Mouse (Mus musculus) inflammation-experienced regulatory T-cells, adult 6 months (primary cell): ENCODE results near the gene Pcsk7. TPM values are rescaled to one million over a fixed set of nuclear protein-coding genes. Genes with fewer than 3 reads are reported as not detected.
A peak's percentile ranks its signal among the peaks of the same experiment; 100 is the strongest.

ENCODE experiments used
- ATAC-seq: one replicate; pipeline ENCODE4 v1.8.0; 2017
- polyA plus RNA-seq, 3 experiments: library from polyadenylated mRNA; unstranded; fragments of 100-300 nt; shearing (Covaris generic); gene quantifications; one replicate each; pipeline ENCODE4 v1.2.1; 2017

Gene Pcsk7
- polyA plus RNA-seq: 10 to 100 TPM; 13.3 to 17.7 (median 17.4) TPM

- peak; percentile 78 for ATAC-seq
Observed at GRCm38 (mm10) chr9:45906355-45907077, at the start of gene Pcsk7, which contains the start of gene Rnf214. TSS of gene Pcsk7 (plus strand) at chr9:45906497. TSS of gene Rnf214 (minus strand) at chr9:45906911.

GRCm38 (mm10) chr9:45859364-45859763 is 46.9 kb upstream of the Pcsk7 start:
- no peak for ATAC-seq

- ATAC-seq: no peak
Observed at GRCm38 (mm10) chr9:45861813-45862212, 44.5 kb upstream of the Pcsk7 start.

- ATAC-seq: no peak
Observed at GRCm38 (mm10) chr9:45869181-45869580, 37.1 kb upstream of the Pcsk7 start.

GRCm38 (mm10) chr9:45870265-45870664 is 36.0 kb upstream of the Pcsk7 start:
- no peak for ATAC-seq

GRCm38 (mm10) chr9:45877928-45878327 is 28.4 kb upstream of the Pcsk7 start:
- ATAC-seq: no peak

- ATAC-seq: no peak
Observed at GRCm38 (mm10) chr9:45893681-45894080, 12.6 kb upstream of the Pcsk7 start.

GRCm38 (mm10) chr9:45905196-45905595 is 1.1 kb upstream of the Pcsk7 start:
- ATAC-seq: no peak

GRCm38 (mm10) chr9:45905811-45906237 is 473 bp upstream of the Pcsk7 start:
- no peak for ATAC-seq

GRCm38 (mm10) chr9:45907078-45907428 is 756 bp downstream of the Pcsk7 start:
- peak; percentile 23 for ATAC-seq

- no peak for ATAC-seq
Observed at GRCm38 (mm10) chr9:45910995-45911394, 4.7 kb downstream of the Pcsk7 start.

GRCm38 (mm10) chr9:45911673-45912072 is 5.4 kb downstream of the Pcsk7 start:
- peak; percentile 33 for ATAC-seq

GRCm38 (mm10) chr9:45915659-45916058 is 9.4 kb downstream of the Pcsk7 start:
- ATAC-seq: no peak

GRCm38 (mm10) chr9:45917041-45917934 is 11.0 kb downstream of the Pcsk7 start:
- no peak for ATAC-seq

GRCm38 (mm10) chr9:45919895-45920294 is 13.6 kb downstream of the Pcsk7 start:
- no peak for ATAC-seq

GRCm38 (mm10) chr9:45929285-45929684 is 23.0 kb downstream of the Pcsk7 start:
- ATAC-seq: no peak

GRCm38 (mm10) chr9:45931958-45932357 is 25.7 kb downstream of the Pcsk7 start:
- no peak for ATAC-seq

- ATAC-seq: no peak
Observed at GRCm38 (mm10) chr9:45932571-45933415, 26.5 kb downstream of the Pcsk7 start.

- no peak for ATAC-seq
Observed at GRCm38 (mm10) chr9:45935628-45936210, 29.4 kb downstream of the Pcsk7 start, which contains the start of gene Tagln. TSS of gene Tagln (minus strand) at chr9:45936058.

- ATAC-seq: peak; percentile 74
Observed at GRCm38 (mm10) chr9:45936883-45937282, 30.6 kb downstream of the Pcsk7 start.

GRCm38 (mm10) chr9:45938088-45938487 is 31.8 kb downstream of the Pcsk7 start:
- ATAC-seq: no peak

- no peak for ATAC-seq
Observed at GRCm38 (mm10) chr9:45938952-45939637, 32.8 kb downstream of the Pcsk7 start.
